Mouse (Mus musculus) midbrain, embryonic 16.5 days (tissue): Measurements from ENCODE around the gene Eid2b. TPM values are rescaled to one million over a fixed set of nuclear protein-coding genes. Genes with fewer than 3 reads are reported as not detected.
"Not testable (repeated sequence)": the region's sequence is repeated elsewhere in the genome, so short reads cannot be mapped to it uniquely, and the experiment has no call there.

Source experiments
- ATAC-seq: fragments of 200-750 bp; cut with Nextera tagmentation; 2 replicates; pipeline ENCODE4 v1.8.0; 2017; ENCODE audit warnings: moderate TSS enrichment
- H3K27ac ChIP-seq: fragments of 300-500 bp; sonication (generic); 2 replicates; pipeline ENCODE4 v1.5.1; 2014; ENCODE audit warnings: mild to moderate bottlenecking, low read length, mixed read lengths
- H3K27me3 ChIP-seq: fragments of 300-500 bp; sonication (generic); 2 replicates; pipeline ENCODE4 v1.6.1; 2014; ENCODE audit warnings: low read depth, low read length, mixed read lengths; ENCODE audit not compliant: control insufficient read depth, insufficient read depth
- H3K36me3 ChIP-seq: fragments of 300-500 bp; sonication (generic); 2 replicates; pipeline ENCODE4 v1.6.1; 2014; ENCODE audit warnings: mild to moderate bottlenecking, low read length, moderate library complexity, mixed read lengths; ENCODE audit not compliant: control insufficient read depth, insufficient read depth
- H3K4me1 ChIP-seq: fragments of 300-500 bp; sonication (generic); 2 replicates; pipeline ENCODE4 v1.6.1; 2014; ENCODE audit warnings: mild to moderate bottlenecking, low read length, mixed read lengths; ENCODE audit not compliant: control insufficient read depth, insufficient read depth
- H3K4me2 ChIP-seq: fragments of 300-500 bp; sonication (generic); 2 replicates; pipeline ENCODE4 v1.6.1; 2014; ENCODE audit warnings: mild to moderate bottlenecking, low read length, mixed read lengths
- H3K4me3 ChIP-seq: fragments of 300-500 bp; sonication (generic); 2 replicates; pipeline ENCODE4 v1.5.1; 2014; ENCODE audit warnings: low read depth, mild to moderate bottlenecking, low read length, moderate library complexity, mixed read lengths
- H3K9ac ChIP-seq: fragments of 300-500 bp; sonication (generic); 2 replicates; pipeline ENCODE4 v1.6.1; 2014; ENCODE audit warnings: low read depth, low read length, mixed read lengths
- H3K9me3 ChIP-seq: fragments of 300-500 bp; sonication (generic); replicated peaks from 2 replicates; pipeline ENCODE4 v1.6.1; 2014; ENCODE audit warnings: mild to moderate bottlenecking, low read length, mixed read lengths; ENCODE audit not compliant: control insufficient read depth, poor library complexity, severe bottlenecking
- WGBS: fragments of 180-500 bp; shearing (Covaris S2); extraction: QIAGEN DNeasy Blood & Tissue Kit; methylation state at CpG from one replicate; pipeline ENCODE4 v1.1.7; 2014; 5-methylcytosine and 5-hydroxymethylcytosine counted together
- polyA plus RNA-seq: library from polyadenylated mRNA; unstranded; fragments of >200 nt; fragmentation: Nextera tagmentation; extraction: Ambion mirVana; gene quantifications from 2 replicates; pipeline ENCODE4 v1.2.1, GENCODE M21; 2015

The Eid2b gene
- polyA plus RNA-seq: 44.2 and 44.8 TPM in 2 replicates

GRCm38 (mm10) chr7:28277615-28278278 is at the start of gene Eid2b:
Eid2b (plus strand) TSS chr7:28277739.
- H3K9ac ChIP-seq: peak within 1 kb of the TSS; percentile 89
- H3K4me1 ChIP-seq: peaks cover 13% of the 10 kb centered on the region
- no peaks in the 10 kb centered on the region for H3K27me3 ChIP-seq
- peaks cover 4% of the 10 kb centered on the region for H3K36me3 ChIP-seq
- peak within 1 kb of the TSS; percentile 67 for H3K4me3 ChIP-seq
- peak within 1 kb of the TSS; percentile 85 for H3K27ac ChIP-seq
- no peaks in the 10 kb centered on the region for H3K9me3 ChIP-seq
- WGBS: 2% methylated on average over 67 of the region's 68 CpGs
- peak within 1 kb of the TSS; percentile 60 for H3K4me2 ChIP-seq
- peak; percentile 77 for ATAC-seq

DNA sequence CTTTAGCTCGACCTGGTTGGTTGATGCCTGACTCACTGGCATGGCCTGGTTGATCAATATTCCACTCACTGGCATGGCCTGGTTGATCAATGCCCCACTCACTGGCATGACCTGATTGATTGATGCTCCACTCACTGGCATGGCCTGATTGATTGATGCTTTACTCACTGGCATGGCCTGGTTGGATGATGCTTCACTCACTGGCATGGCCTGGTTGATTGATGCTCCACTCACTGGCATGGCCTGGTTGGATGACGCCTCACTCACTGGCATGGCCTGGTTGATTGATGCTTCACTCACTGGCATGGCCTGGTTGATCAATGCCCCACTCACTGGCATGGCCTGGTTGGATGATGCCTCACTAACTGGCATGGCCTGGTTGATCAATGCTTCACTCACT is 33.6 kb upstream of the Eid2b start:
- 76% methylated on average over 2 of the region's 2 CpGs for whole genome bisulfite sequencing
- not testable (repeated sequence) for H3K4me3 ChIP-seq, H3K9ac ChIP-seq, H3K36me3 ChIP-seq, H3K27ac ChIP-seq, H3K9me3 ChIP-seq, H3K4me2 ChIP-seq, H3K27me3 ChIP-seq, H3K4me1 ChIP-seq, ATAC-seq

- Histone ChIP-seq H3K9me3 (no peaks in the 10 kb centered on the region; the same call in 1 of the 2 replicates), H3K4me1 (no peaks in the 10 kb centered on the region), H3K9ac (no peak overlapping the region), H3K27me3 (no peaks in the 10 kb centered on the region), H3K4me2 (no peak overlapping the region), H3K36me3 (no peaks in the 10 kb centered on the region), H3K4me3 (no peak overlapping the region), H3K27ac (no peak overlapping the region)
- 93% methylated on average over 3 of the region's 3 CpGs for WGBS
- no peak for ATAC-seq
Observed at GRCm38 (mm10) chr7:28248957-28249356, 28.6 kb upstream of the Eid2b start.

- WGBS: 90% methylated on average over 17 of the region's 17 CpGs
Observed at GRCm38 (mm10) chr7:28251976-28252375, 25.6 kb upstream of the Eid2b start.

GRCm38 (mm10) chr7:28254591-28254990 is 22.9 kb upstream of the Eid2b start:
- H3K4me3 ChIP-seq: no peak overlapping the region
- no peaks in the 10 kb centered on the region for H3K27me3 ChIP-seq
- ATAC-seq: no peak
- WGBS: 91% methylated on average over 6 of the region's 6 CpGs
- no peaks in the 10 kb centered on the region for H3K4me1 ChIP-seq
- no peaks in the 10 kb centered on the region for H3K36me3 ChIP-seq
- H3K4me2 ChIP-seq: no peak overlapping the region
- no peak overlapping the region for H3K27ac ChIP-seq
- no peak overlapping the region for H3K9ac ChIP-seq
- no peaks in the 10 kb centered on the region; the same call in 1 of the 2 replicates for H3K9me3 ChIP-seq

More at GRCm38 (mm10) chr7:28251976-28252375, 25.6 kb upstream of the Eid2b start:
- Histone ChIP-seq H3K4me1 (no peaks in the 10 kb centered on the region), H3K27ac (no peak overlapping the region), H3K9ac (no peak overlapping the region), H3K27me3 (no peaks in the 10 kb centered on the region), H3K9me3 (no peaks in the 10 kb centered on the region; the same call in 1 of the 2 replicates), H3K4me2 (no peak overlapping the region), H3K4me3 (no peak overlapping the region), H3K36me3 (no peaks in the 10 kb centered on the region)
- ATAC-seq: no peak

GRCm38 (mm10) chr7:28255476-28255875 is 22.1 kb upstream of the Eid2b start:
- no peak overlapping the region for H3K27ac ChIP-seq
- H3K9ac ChIP-seq: no peak overlapping the region
- H3K4me2 ChIP-seq: no peak overlapping the region
- no peaks in the 10 kb centered on the region for H3K27me3 ChIP-seq
- no peaks in the 10 kb centered on the region for H3K36me3 ChIP-seq
- 81% methylated on average over 6 of the region's 6 CpGs for WGBS
- no peak for ATAC-seq
- no peak overlapping the region for H3K4me3 ChIP-seq
- H3K9me3 ChIP-seq: no peaks in the 10 kb centered on the region; the same call in 1 of the 2 replicates
- no peaks in the 10 kb centered on the region for H3K4me1 ChIP-seq

- no peak overlapping the region for H3K4me3 ChIP-seq
- H3K36me3 ChIP-seq: no peaks in the 10 kb centered on the region
- H3K27me3 ChIP-seq: no peaks in the 10 kb centered on the region
- WGBS: 48% methylated on average over 5 of the region's 5 CpGs
- no peak for ATAC-seq
- no peaks in the 10 kb centered on the region for H3K9me3 ChIP-seq
- no peak overlapping the region for H3K4me2 ChIP-seq
- no peak overlapping the region for H3K27ac ChIP-seq
- H3K4me1 ChIP-seq: no peaks in the 10 kb centered on the region
- no peak overlapping the region for H3K9ac ChIP-seq
Observed at GRCm38 (mm10) chr7:28262861-28263260, 14.7 kb upstream of the Eid2b start.

- Histone ChIP-seq H3K36me3 (no peaks in the 10 kb centered on the region), H3K4me2 (no peak overlapping the region), H3K27ac (no peak overlapping the region), H3K9me3 (no peaks in the 10 kb centered on the region), H3K9ac (no peak overlapping the region), H3K27me3 (no peaks in the 10 kb centered on the region), H3K4me3 (no peak overlapping the region), H3K4me1 (peaks cover 2% of the 10 kb centered on the region)
- WGBS: 5% methylated on average over 15 of the region's 15 CpGs
- ATAC-seq: no peak
Observed at GRCm38 (mm10) chr7:28263786-28264185, 13.8 kb upstream of the Eid2b start.

GRCm38 (mm10) chr7:28265391-28265790 is 12.1 kb upstream of the Eid2b start:
- 92% methylated on average over 13 of the region's 13 CpGs for WGBS
- no peaks in the 10 kb centered on the region for H3K36me3 ChIP-seq
- H3K4me3 ChIP-seq: no peak overlapping the region
- H3K27ac ChIP-seq: no peak overlapping the region
- H3K27me3 ChIP-seq: no peaks in the 10 kb centered on the region
- H3K4me2 ChIP-seq: no peak overlapping the region
- no peaks in the 10 kb centered on the region for H3K9me3 ChIP-seq
- H3K9ac ChIP-seq: no peak overlapping the region
- peaks cover 13% of the 10 kb centered on the region for H3K4me1 ChIP-seq
- no peak for ATAC-seq
